Mouse (Mus musculus): ENCODE results near the gene Kif16b. TPM values are rescaled to one million over a fixed set of nuclear protein-coding genes. Genes with fewer than 3 reads are reported as not detected.

Kif16b gene
- polyA plus RNA-seq, 1 experiment from 2014 or later, result 8.0 TPM

DNA sequence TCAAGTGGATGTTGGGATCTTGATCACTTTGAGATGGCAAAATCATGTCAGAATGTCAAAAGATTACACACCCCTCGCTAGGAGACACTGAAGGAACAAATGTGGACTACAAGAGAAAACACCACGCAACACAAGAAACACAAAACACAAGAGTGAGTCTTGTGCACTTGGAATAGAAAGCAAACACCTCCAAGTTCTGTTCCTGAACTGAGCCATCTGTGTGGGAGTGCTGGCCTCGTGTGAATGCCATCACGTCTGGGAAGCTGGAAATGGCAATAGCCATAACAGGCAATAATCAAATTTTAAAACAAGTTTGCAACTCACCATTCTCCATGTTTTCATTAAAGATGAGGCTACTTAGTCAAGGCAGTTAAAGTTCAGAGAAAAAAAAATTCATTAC, 254.5 kb downstream of the Kif16b start:
- TF ChIP-seq EP300 (optimal IDR thresholded peaks at IDR 0.05) (no peak), CTCF (IDR thresholded peaks at IDR 0.05; ENCODE audit: low read depth) (no peak)
- Histone ChIP-seq H3K27me3 (ENCODE audit: control insufficient read depth, insufficient read depth, low read length) (no peaks in the 10 kb centered on the region), H3K9ac (ENCODE audit: low read length) (no peak overlapping the region), H3K27ac (replicated peaks) (no peak overlapping the region), H3K9me3 (ENCODE audit: control insufficient read depth, low read length) (no peaks in the 10 kb centered on the region), H3K4me2 (replicated peaks; ENCODE audit: low read depth) (no peak overlapping the region), H3K4me1 (replicated peaks; ENCODE audit: control insufficient read depth, insufficient read depth) (no peaks in the 10 kb centered on the region), H3K4me3 (ENCODE audit: low read depth, low read length) (no peak overlapping the region), H3K36me3 (ENCODE audit: control insufficient read depth, insufficient read depth, low read length) (no peaks in the 10 kb centered on the region)
- ATAC-seq (ENCODE audit: low FRiP score, low TSS enrichment) (no peak), DNase-seq (ENCODE audit: low spot score) (no peak)
- 87% methylated on average over 4 of the region's 4 CpGs for WGBS

DNA sequence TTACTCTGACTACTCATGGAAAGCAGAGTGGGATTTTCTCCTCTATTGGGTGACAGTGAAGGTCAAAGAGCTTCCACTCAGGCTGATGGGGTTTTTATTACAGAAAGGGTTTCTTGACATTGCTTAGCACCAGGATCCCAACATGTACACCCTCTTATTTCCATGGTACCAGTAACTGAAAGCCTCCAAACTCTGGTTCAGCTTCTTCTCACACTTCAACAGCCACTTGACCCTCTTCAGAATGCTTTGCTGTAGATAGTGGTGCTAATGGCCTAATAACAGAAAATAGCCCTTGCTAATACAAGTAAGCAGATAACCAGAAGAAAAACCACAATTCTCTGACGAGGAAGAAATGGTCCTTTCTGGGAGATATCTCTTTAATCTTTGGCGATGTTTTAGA, 259.6 kb downstream of the Kif16b start:
- WGBS, result 77% methylated on average over 2 of the region's 2 CpGs
- no peaks in the 10 kb centered on the region for H3K27me3 ChIP-seq (ENCODE audit: control insufficient read depth, insufficient read depth, low read length)
- no peaks in the 10 kb centered on the region for H3K36me3 ChIP-seq (ENCODE audit: control insufficient read depth, insufficient read depth, low read length)
- H3K9me3 ChIP-seq (ENCODE audit: control insufficient read depth, low read length), result no peaks in the 10 kb centered on the region
- H3K4me3 ChIP-seq (ENCODE audit: low read depth, low read length), result no peak overlapping the region
- no peak overlapping the region for H3K4me2 ChIP-seq (replicated peaks; ENCODE audit: low read depth)
- H3K27ac ChIP-seq (replicated peaks), result no peak overlapping the region
- DNase-seq (ENCODE audit: low spot score) (no peak), ATAC-seq (ENCODE audit: low FRiP score, low TSS enrichment) (no peak)
- H3K4me1 ChIP-seq (replicated peaks; ENCODE audit: control insufficient read depth, insufficient read depth), result no peaks in the 10 kb centered on the region
- no peak overlapping the region for H3K9ac ChIP-seq (ENCODE audit: low read length)
- TF ChIP-seq EP300 (optimal IDR thresholded peaks at IDR 0.05) (no peak), CTCF (IDR thresholded peaks at IDR 0.05; ENCODE audit: low read depth) (no peak)

DNA sequence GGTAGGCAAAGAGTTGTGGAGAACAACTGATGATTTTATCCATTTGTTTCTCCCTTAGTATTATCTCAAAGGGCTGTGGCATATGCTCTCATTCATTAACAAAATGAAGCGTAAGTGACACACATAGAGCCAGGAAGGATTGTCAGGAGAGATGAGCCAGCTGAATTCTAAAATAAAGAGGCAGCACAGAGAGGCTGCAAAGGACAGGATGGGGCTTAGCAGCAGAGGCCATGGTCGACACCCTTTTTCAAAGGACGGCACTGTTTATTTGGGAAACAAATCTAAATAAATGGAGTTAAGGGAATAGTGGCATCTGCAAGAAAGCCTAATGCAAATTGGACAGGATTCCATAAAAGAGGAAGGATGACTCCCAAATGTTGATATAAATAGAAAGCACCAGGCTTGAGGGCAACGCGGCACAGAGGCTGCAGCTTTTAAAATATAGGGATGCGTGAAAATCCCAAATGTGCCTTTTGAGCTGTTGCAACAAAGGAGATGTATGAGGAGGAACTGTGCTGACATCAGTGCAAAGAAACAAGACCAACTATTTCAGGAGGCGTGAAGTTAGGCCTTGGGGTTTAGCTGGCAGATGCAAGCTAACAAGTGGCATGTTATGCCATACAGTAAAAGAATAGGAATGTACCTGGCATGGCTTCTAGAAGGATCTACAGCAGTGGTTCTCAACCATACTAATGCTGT, 265.6 kb downstream of the Kif16b start:
- no peak for ATAC-seq (ENCODE audit: low FRiP score, low TSS enrichment)
- Histone ChIP-seq H3K4me1 (replicated peaks; ENCODE audit: control insufficient read depth, insufficient read depth) (no peaks in the 10 kb centered on the region), H3K9me3 (ENCODE audit: control insufficient read depth, low read length) (no peaks in the 10 kb centered on the region), H3K4me3 (ENCODE audit: low read depth, low read length) (no peak overlapping the region), H3K4me2 (replicated peaks; ENCODE audit: low read depth) (no peak overlapping the region), H3K27me3 (ENCODE audit: control insufficient read depth, insufficient read depth, low read length) (no peaks in the 10 kb centered on the region), H3K9ac (ENCODE audit: low read length) (no peak overlapping the region), H3K36me3 (ENCODE audit: control insufficient read depth, insufficient read depth, low read length) (no peaks in the 10 kb centered on the region), H3K27ac (replicated peaks) (no peak overlapping the region)
- DNase-seq (ENCODE audit: low spot score), result no peak
- no peak for TF ChIP-seq CTCF (IDR thresholded peaks at IDR 0.05; ENCODE audit: low read depth)
- no peak for TF ChIP-seq EP300 (optimal IDR thresholded peaks at IDR 0.05)
- WGBS, result 73% methylated on average over 7 of the region's 7 CpGs

DNA sequence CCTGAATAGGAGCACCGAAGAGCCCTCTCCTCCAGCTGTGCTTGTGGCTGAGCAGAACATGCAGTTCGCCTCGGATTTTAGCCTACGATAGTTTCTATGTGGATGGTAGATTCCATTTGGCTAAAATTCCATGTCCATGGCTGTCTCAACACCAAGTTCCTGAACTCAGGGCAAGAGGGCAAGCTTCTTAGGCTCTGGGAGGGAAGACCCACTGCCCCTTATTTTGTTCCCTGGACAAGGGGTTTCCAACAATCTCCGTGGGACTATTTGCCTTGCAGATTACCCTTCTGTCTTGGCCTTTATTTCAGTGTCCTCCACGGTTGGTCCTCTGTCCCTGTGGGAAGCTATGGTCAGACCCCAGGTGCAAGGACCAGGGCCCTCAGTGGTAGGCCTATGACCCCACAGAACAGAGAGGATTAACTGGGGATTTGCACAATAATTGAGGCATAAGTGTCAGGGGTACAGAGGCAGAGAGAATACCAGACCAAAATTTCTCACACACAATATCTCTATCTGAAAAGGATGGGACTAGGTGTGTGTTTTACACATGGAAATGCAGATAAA, 267.3 kb downstream of the Kif16b start:
- H3K4me1 ChIP-seq (replicated peaks; ENCODE audit: control insufficient read depth, insufficient read depth), result no peaks in the 10 kb centered on the region
- ATAC-seq (ENCODE audit: low FRiP score, low TSS enrichment) (no peak), DNase-seq (ENCODE audit: low spot score) (no peak)
- no peak overlapping the region for H3K4me2 ChIP-seq (replicated peaks; ENCODE audit: low read depth)
- H3K9ac ChIP-seq (ENCODE audit: low read length), result no peak overlapping the region
- no peaks in the 10 kb centered on the region for H3K36me3 ChIP-seq (ENCODE audit: control insufficient read depth, insufficient read depth, low read length)
- WGBS, result 77% methylated on average over 6 of the region's 6 CpGs
- no peaks in the 10 kb centered on the region for H3K9me3 ChIP-seq (ENCODE audit: control insufficient read depth, low read length)
- no peaks in the 10 kb centered on the region for H3K27me3 ChIP-seq (ENCODE audit: control insufficient read depth, insufficient read depth, low read length)
- H3K27ac ChIP-seq (replicated peaks), result no peak overlapping the region
- TF ChIP-seq CTCF (IDR thresholded peaks at IDR 0.05; ENCODE audit: low read depth) (no peak), EP300 (optimal IDR thresholded peaks at IDR 0.05) (no peak)
- H3K4me3 ChIP-seq (ENCODE audit: low read depth, low read length), result no peak overlapping the region

DNA sequence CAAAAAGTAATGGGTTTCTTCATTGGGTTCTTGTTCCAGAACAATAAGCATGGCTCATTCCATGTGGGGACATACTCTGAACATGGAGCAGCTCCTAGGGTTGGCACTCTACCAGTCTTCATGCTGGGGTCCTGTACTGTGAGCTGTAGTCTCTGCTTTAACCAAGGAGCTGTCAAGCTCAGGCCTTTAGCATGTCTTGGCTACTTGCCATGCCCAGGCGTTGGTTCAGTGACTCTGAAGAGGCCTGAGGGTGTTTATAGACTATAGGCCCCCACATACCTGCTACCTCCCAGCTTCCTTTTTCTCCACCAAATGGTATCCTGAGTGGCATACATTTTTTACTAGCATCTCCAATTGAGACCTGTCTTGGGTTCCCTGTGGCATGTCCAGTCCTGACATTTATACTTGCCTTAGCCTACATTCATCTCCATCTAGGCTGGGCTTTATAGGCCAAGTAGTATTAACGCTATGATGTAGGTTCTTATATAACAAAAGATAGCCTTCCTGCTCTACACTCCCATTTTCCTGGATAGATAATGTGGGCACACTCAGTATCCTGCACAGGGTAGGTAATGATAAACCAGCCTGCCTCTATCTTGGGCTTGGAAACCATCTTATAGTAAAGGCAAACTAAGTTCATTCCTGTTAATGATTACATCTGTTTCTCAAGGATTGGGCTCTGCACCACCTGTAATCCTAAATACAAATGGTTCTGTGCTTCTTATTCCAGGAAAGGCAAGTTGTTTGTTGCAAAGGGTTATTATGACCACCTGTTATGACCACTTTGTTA, 271.6 kb downstream of the Kif16b start:
- Histone ChIP-seq H3K27ac (replicated peaks) (no peak overlapping the region), H3K4me3 (ENCODE audit: low read depth, low read length) (no peak overlapping the region), H3K4me1 (replicated peaks; ENCODE audit: control insufficient read depth, insufficient read depth) (no peaks in the 10 kb centered on the region), H3K36me3 (ENCODE audit: control insufficient read depth, insufficient read depth, low read length) (no peaks in the 10 kb centered on the region), H3K9ac (ENCODE audit: low read length) (no peak overlapping the region), H3K9me3 (ENCODE audit: control insufficient read depth, low read length) (no peaks in the 10 kb centered on the region), H3K4me2 (replicated peaks; ENCODE audit: low read depth) (no peak overlapping the region), H3K27me3 (ENCODE audit: control insufficient read depth, insufficient read depth, low read length) (no peaks in the 10 kb centered on the region)
- TF ChIP-seq EP300 (optimal IDR thresholded peaks at IDR 0.05) (no peak), CTCF (IDR thresholded peaks at IDR 0.05; ENCODE audit: low read depth) (no peak)
- 75% methylated on average over 2 of the region's 2 CpGs for WGBS
- ATAC-seq (ENCODE audit: low FRiP score, low TSS enrichment), result no peak
- no peak for DNase-seq (ENCODE audit: low spot score)

DNA sequence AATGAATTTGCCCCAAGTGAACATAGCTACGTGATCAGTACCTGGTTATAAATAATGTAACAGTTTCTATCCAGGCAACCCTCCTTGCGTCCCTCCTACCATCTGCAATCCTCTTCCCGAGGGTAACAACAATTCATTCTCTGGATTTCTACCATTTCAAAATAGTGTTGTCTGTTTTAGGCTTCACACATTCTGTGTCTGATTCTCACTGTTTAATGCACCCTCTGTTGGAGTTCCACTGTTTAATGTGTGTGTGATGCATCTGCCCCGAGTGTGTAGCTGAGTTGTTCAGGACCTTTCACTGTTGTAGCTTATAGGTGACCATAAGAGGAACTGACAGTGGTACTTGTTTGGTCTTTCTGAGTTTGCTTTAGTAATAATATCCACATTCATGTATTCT, 275.6 kb downstream of the Kif16b start:
- Histone ChIP-seq H3K9ac (ENCODE audit: low read length) (no peak overlapping the region), H3K36me3 (ENCODE audit: control insufficient read depth, insufficient read depth, low read length) (no peaks in the 10 kb centered on the region), H3K4me3 (ENCODE audit: low read depth, low read length) (no peak overlapping the region), H3K9me3 (ENCODE audit: control insufficient read depth, low read length) (no peaks in the 10 kb centered on the region), H3K4me1 (replicated peaks; ENCODE audit: control insufficient read depth, insufficient read depth) (no peaks in the 10 kb centered on the region), H3K27ac (replicated peaks) (no peak overlapping the region), H3K4me2 (replicated peaks; ENCODE audit: low read depth) (no peak overlapping the region), H3K27me3 (ENCODE audit: control insufficient read depth, insufficient read depth, low read length) (no peaks in the 10 kb centered on the region)
- no peak for DNase-seq (ENCODE audit: low spot score)
- no peak for TF ChIP-seq CTCF (IDR thresholded peaks at IDR 0.05; ENCODE audit: low read depth)
- 87% methylated on average over 4 of the region's 4 CpGs for WGBS
- no peak for ATAC-seq (ENCODE audit: low FRiP score, low TSS enrichment)
